Mouse (Mus musculus): ENCODE measurements at regions not wholly inside any gene's neighbourhood (a gene's known extent, or its start where the extent isn't known, plus 50 kb on each side); places are given as distances from the start of the nearest gene placed in this dataset.

GRCm38 (mm10) chrX:126899594-126899993 is 83.9 kb upstream of the 4932411N23Rik start:
- peak; percentile 60 for DNase-seq (ENCODE audit: low read depth, low spot score)
- no peaks in the 10 kb centered on the region for H3K4me1 ChIP-seq (ENCODE audit: control insufficient read depth in 1 of 2, insufficient read depth in 2 of 2, low read length in 2 of 2)
- no peaks in the 10 kb centered on the region for H3K36me3 ChIP-seq (ENCODE audit: control insufficient read depth in 1 of 2, insufficient read depth in 2 of 2, low read length in 2 of 2)
- H3K9me3 ChIP-seq (replicated peaks; ENCODE audit: insufficient read depth, low read length): no peaks in the 10 kb centered on the region
- no peak overlapping the region for H3K9ac ChIP-seq (ENCODE audit: control insufficient read depth, low read depth, low read length, poor library complexity, severe bottlenecking)
- H3K27ac ChIP-seq (ENCODE audit: control insufficient read depth, low read depth, low read length): no peak overlapping the region
- TF ChIP-seq MYC (IDR thresholded peaks at IDR 0.05; ENCODE audit: low read depth, low read length) (no peak), GABPA (IDR thresholded peaks at IDR 0.05; ENCODE audit: low read depth, low read length) (no peak), POLR2AphosphoS5 (IDR thresholded peaks at IDR 0.05; ENCODE audit: borderline replicate concordance, low read depth, low read length) (no peak), ZC3H11A (IDR thresholded peaks at IDR 0.05; ENCODE audit: low read depth, low read length) (peak; percentile 86), RAD21 (IDR thresholded peaks at IDR 0.05; ENCODE audit: low read depth, low read length) (peak; percentile 79), RCOR1 (IDR thresholded peaks at IDR 0.05; ENCODE audit: low read depth, low read length) (no peak), CTCF (IDR thresholded peaks at IDR 0.05 in 2 of 3, conservative IDR thresholded peaks at IDR 0.05 in 1 of 3; ENCODE audit: control insufficient read depth in 1 of 3, insufficient read depth in 1 of 3, low read depth in 2 of 3, low read length in 3 of 3, poor library complexity in 1 of 3, severe bottlenecking in 1 of 3) (peak in 2 of 3 experiments; percentile 47 to 65; a peak in 4 of 6 replicates), KAT2A (conservative IDR thresholded peaks at IDR 0.05; ENCODE audit: low read depth, low read length) (no peak), CHD2 (IDR thresholded peaks at IDR 0.05; ENCODE audit: low read length) (no peak), SMC3 (IDR thresholded peaks at IDR 0.05; ENCODE audit: low read depth, low read length) (peak; percentile 82), USF2 (IDR thresholded peaks at IDR 0.05; ENCODE audit: borderline replicate concordance in 1 of 2, insufficient read depth in 1 of 2, low read depth in 1 of 2, low read length in 2 of 2) (no peak), SIN3A (IDR thresholded peaks at IDR 0.05; ENCODE audit: low read length) (no peak)
- H3K27me3 ChIP-seq (ENCODE audit: control insufficient read depth in 1 of 2, insufficient read depth in 2 of 2, low read length in 2 of 2): no peaks in the 10 kb centered on the region
- no peak overlapping the region for H3K4me3 ChIP-seq (ENCODE audit: control insufficient read depth in 1 of 2, insufficient read depth in 1 of 2, low read depth in 2 of 2, low read length in 2 of 2)
- H3K79me2 ChIP-seq (ENCODE audit: control insufficient read depth, insufficient read depth, low read length, poor library complexity): no peaks in the 10 kb centered on the region

Measured in MEL (cell line).